Mouse (Mus musculus) adipose tissue, adult 10 weeks (tissue): ENCODE measurements around the gene Agtr2. TPM values are rescaled to one million over a fixed set of nuclear protein-coding genes. Genes with fewer than 3 reads are reported as not detected.

ENCODE experiments used
- polyA plus RNA-seq: library from polyadenylated mRNA; stranded (reverse); fragments of 350-450 nt; fragmentation: Illumina TruSeq; extraction: RNeasy Lipid Tissue Mini Kit (QIAGEN cat#74804); gene quantifications from one replicate; pipeline ENCODE4 v1.2.3, GENCODE M21; 2014; ENCODE audit warnings: low read depth, low replicate concordance

Gene Agtr2
- polyA plus RNA-seq: 3.3 TPM

GRCm38 (mm10) chrX:21484414-21484813 lies at the start of gene Agtr2:
Agtr2 (plus strand) TSS chrX:21484544.

Other genes with a start within 250 kb of the Agtr2 start
- gene Slc6a14, start 230.4 kb downstream of the Agtr2 start, polyA plus RNA-seq: not detected